Mouse (Mus musculus) skeletal muscle tissue, adult 2 months (tissue): ENCODE measurements at regions not wholly inside any gene's neighbourhood (a gene's known extent, or its start where the extent isn't known, plus 50 kb on each side); places are given as distances from the start of the nearest gene placed in this dataset.

ENCODE experiments used
- DNase-seq: peaks from one replicate; pipeline ENCODE4 v3.0.0-alpha.2; 2012; ENCODE audit warnings: low read depth, low spot score

GRCm38 (mm10) chr14:78372102-78372501 is 64.3 kb upstream of the Tnfsf11 start:
- DNase-seq, result no peak

GRCm38 (mm10) chr14:78368881-78369280 is 61.0 kb upstream of the Tnfsf11 start:
- DNase-seq, result peak; percentile 2

GRCm38 (mm10) chr14:78364822-78365221 is 57.0 kb upstream of the Tnfsf11 start:
- no peak for DNase-seq

- no peak for DNase-seq
These were observed 55.3 kb upstream of the Tnfsf11 start for GRCm38 (mm10) chr14:78363123-78363522.
